Mouse (Mus musculus) heart, embryonic 16.5 days (tissue): ENCODE data around the gene Aif1. TPM values are rescaled to one million over a fixed set of nuclear protein-coding genes. Genes with fewer than 3 reads are reported as not detected.

Experiments
- ATAC-seq: fragments of 200-750 bp; cut with Nextera tagmentation; replicated peaks from 2 replicates; pipeline ENCODE4 v1.8.0; 2017; ENCODE audit warnings: moderate number of reproducible peaks; ENCODE audit not compliant: insufficient read depth, low FRiP score; ENCODE audit errors: extremely low read depth
- H3K27ac ChIP-seq: fragments of 300-500 bp; sonication (generic); 2 replicates; pipeline ENCODE4 v1.5.1; 2014; ENCODE audit warnings: mild to moderate bottlenecking, low read length, control low read depth, moderate library complexity
- H3K27me3 ChIP-seq: fragments of 300-500 bp; sonication (generic); 2 replicates; pipeline ENCODE4 v1.6.1; 2014; ENCODE audit warnings: low read length, mixed read lengths; ENCODE audit not compliant: control insufficient read depth, insufficient read depth
- H3K36me3 ChIP-seq: fragments of 300-500 bp; sonication (generic); 2 replicates; pipeline ENCODE4 v1.6.1; 2014; ENCODE audit not compliant: control insufficient read depth, insufficient read depth
- H3K4me1 ChIP-seq: fragments of 300-500 bp; sonication (generic); 2 replicates; pipeline ENCODE4 v1.6.1; 2014; ENCODE audit warnings: low read length, mixed read lengths; ENCODE audit not compliant: control insufficient read depth, insufficient read depth
- H3K4me2 ChIP-seq: fragments of 300-500 bp; sonication (generic); 2 replicates; pipeline ENCODE4 v1.6.1; 2014; ENCODE audit warnings: low read depth, mild to moderate bottlenecking, control low read depth, low read length
- H3K4me3 ChIP-seq: fragments of 300-500 bp; sonication (generic); 2 replicates; pipeline ENCODE4 v1.5.1; 2014; ENCODE audit warnings: mild to moderate bottlenecking, control low read depth, low read length
- H3K9ac ChIP-seq: fragments of 300-500 bp; sonication (generic); 2 replicates; pipeline ENCODE4 v1.6.1; 2014; ENCODE audit warnings: low read length, control low read depth
- H3K9me3 ChIP-seq: fragments of 300-500 bp; sonication (generic); replicated peaks from 2 replicates; pipeline ENCODE4 v1.6.1; 2016; ENCODE audit warnings: low read length; ENCODE audit not compliant: control insufficient read depth
- WGBS: fragments of 180-500 bp; shearing (Covaris S2); extraction: QIAGEN DNeasy Blood & Tissue Kit; methylation state at CpG from one replicate; pipeline ENCODE4 v1.1.7; 2014; 5-methylcytosine and 5-hydroxymethylcytosine counted together
- polyA plus RNA-seq: library from polyadenylated mRNA; unstranded; fragments of >200 nt; fragmentation: Nextera tagmentation; extraction: Ambion mirVana; gene quantifications from 2 replicates; pipeline ENCODE4 v1.2.1, GENCODE M21; 2015

The Aif1 gene
- polyA plus RNA-seq, 1 experiment from 2014 or later: 10.9 TPM

- 85% methylated on average over 8 of the region's 8 CpGs for whole genome bisulfite sequencing
- ATAC-seq: no peak
- Histone ChIP-seq H3K4me3 (no peak overlapping the region), H3K36me3 (peaks cover 94% of the 10 kb centered on the region), H3K4me1 (peaks cover 13% of the 10 kb centered on the region), H3K4me2 (no peak overlapping the region), H3K9me3 (no peaks in the 10 kb centered on the region), H3K27ac (no peak overlapping the region), H3K27me3 (no peaks in the 10 kb centered on the region), H3K9ac (no peak overlapping the region)
Observed at GRCm38 (mm10) chr17:35157661-35158175, 18.1 kb downstream of the Aif1 start.

DNA sequence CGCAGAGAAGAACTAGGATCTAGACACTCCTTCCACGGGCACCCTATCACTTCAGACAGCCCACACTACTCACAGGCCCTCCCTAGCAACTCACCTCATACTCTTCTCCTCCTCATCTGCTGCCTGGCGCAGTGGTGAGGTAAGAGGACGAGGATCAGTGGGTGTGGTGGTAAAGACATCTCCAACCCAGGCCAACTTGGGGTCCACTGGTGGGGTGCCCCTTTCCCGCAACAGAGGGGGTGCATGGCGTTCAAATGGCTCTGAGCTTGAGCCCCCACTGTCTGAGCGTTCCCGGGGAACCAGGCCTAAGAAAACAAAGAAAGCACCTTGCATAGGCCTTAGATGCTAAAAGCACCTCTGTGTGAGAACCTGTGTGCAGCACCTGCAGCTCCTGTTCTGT is 18.6 kb downstream of the Aif1 start:
- ATAC-seq: no peak
- Histone ChIP-seq H3K4me3 (no peak overlapping the region), H3K9ac (no peak overlapping the region), H3K27me3 (no peaks in the 10 kb centered on the region), H3K4me1 (peaks cover 8% of the 10 kb centered on the region), H3K27ac (no peak overlapping the region), H3K9me3 (no peaks in the 10 kb centered on the region), H3K36me3 (peaks cover 99% of the 10 kb centered on the region), H3K4me2 (no peak overlapping the region)
- 86% methylated on average over 8 of the region's 8 CpGs for WGBS

GRCm38 (mm10) chr17:35156461-35157200 is 19.2 kb downstream of the Aif1 start:
- Histone ChIP-seq H3K27ac (no peak overlapping the region), H3K4me2 (no peak overlapping the region), H3K36me3 (peaks cover 99% of the 10 kb centered on the region), H3K27me3 (no peaks in the 10 kb centered on the region), H3K4me1 (peaks cover 2% of the 10 kb centered on the region; the same call in 1 of the 2 replicates), H3K4me3 (no peak overlapping the region), H3K9ac (no peak overlapping the region), H3K9me3 (no peaks in the 10 kb centered on the region)
- 88% methylated on average over 33 of the region's 33 CpGs for WGBS
- no peak; the same call in 1 of the 2 replicates for ATAC-seq

DNA sequence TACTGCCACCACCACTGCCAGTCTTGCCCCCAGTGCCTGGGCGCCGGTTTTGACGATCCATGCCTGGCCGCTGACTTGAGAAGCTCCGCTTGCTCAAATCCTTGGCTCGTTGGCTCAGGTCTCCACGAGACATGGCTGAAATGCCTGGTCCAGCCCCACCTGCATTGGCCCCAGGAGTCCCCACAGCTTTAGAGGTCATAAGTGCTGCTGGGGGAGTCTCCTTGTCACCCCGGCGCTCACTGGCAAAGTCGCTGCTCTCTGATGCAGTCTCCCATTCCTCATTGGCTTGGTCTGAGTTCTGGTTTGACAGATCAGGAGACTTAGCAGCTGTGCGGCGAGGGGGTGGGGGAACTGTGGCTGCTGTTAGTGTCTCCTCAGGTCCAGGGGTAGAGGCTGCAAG is 20.4 kb downstream of the Aif1 start:
- H3K4me3 ChIP-seq: no peak overlapping the region
- 87% methylated on average over 12 of the region's 12 CpGs for WGBS
- no peak for ATAC-seq
- no peak overlapping the region for H3K9ac ChIP-seq
- no peak overlapping the region for H3K4me2 ChIP-seq
- no peaks in the 10 kb centered on the region for H3K27me3 ChIP-seq
- no peak overlapping the region for H3K27ac ChIP-seq
- peaks cover 98% of the 10 kb centered on the region for H3K36me3 ChIP-seq
- no peaks in the 10 kb centered on the region for H3K9me3 ChIP-seq
- H3K4me1 ChIP-seq: no peaks in the 10 kb centered on the region

GRCm38 (mm10) chr17:35154616-35155015 is 21.3 kb downstream of the Aif1 start:
- H3K9ac ChIP-seq: no peak overlapping the region
- peaks cover 98% of the 10 kb centered on the region for H3K36me3 ChIP-seq
- no peaks in the 10 kb centered on the region for H3K9me3 ChIP-seq
- ATAC-seq: no peak
- no peaks in the 10 kb centered on the region for H3K27me3 ChIP-seq
- H3K4me2 ChIP-seq: no peak overlapping the region
- H3K27ac ChIP-seq: no peak overlapping the region
- H3K4me3 ChIP-seq: no peak overlapping the region
- 74% methylated on average over 7 of the region's 7 CpGs for WGBS
- no peaks in the 10 kb centered on the region for H3K4me1 ChIP-seq

GRCm38 (mm10) chr17:35153931-35154330 is 21.9 kb downstream of the Aif1 start:
- 87% methylated on average over 4 of the region's 4 CpGs for WGBS
- Histone ChIP-seq H3K9ac (no peak overlapping the region), H3K4me2 (no peak overlapping the region), H3K36me3 (peaks cover 98% of the 10 kb centered on the region), H3K9me3 (no peaks in the 10 kb centered on the region), H3K27me3 (no peaks in the 10 kb centered on the region), H3K4me1 (no peaks in the 10 kb centered on the region), H3K4me3 (no peak overlapping the region), H3K27ac (no peak overlapping the region)
- no peak for ATAC-seq

- no peak overlapping the region for H3K4me3 ChIP-seq
- H3K27ac ChIP-seq: no peak overlapping the region
- H3K27me3 ChIP-seq: no peaks in the 10 kb centered on the region
- ATAC-seq: no peak
- no peak overlapping the region for H3K4me2 ChIP-seq
- H3K9ac ChIP-seq: no peak overlapping the region
- peaks cover 96% of the 10 kb centered on the region for H3K36me3 ChIP-seq
- no peaks in the 10 kb centered on the region for H3K4me1 ChIP-seq
- WGBS: 72% methylated on average over 9 of the region's 9 CpGs
- no peaks in the 10 kb centered on the region for H3K9me3 ChIP-seq
Observed at GRCm38 (mm10) chr17:35153077-35153476, 22.8 kb downstream of the Aif1 start.

- H3K27me3 ChIP-seq: no peaks in the 10 kb centered on the region
- H3K36me3 ChIP-seq: peaks cover 90% of the 10 kb centered on the region
- no peak for ATAC-seq
- H3K4me3 ChIP-seq: no peak overlapping the region
- H3K9me3 ChIP-seq: no peaks in the 10 kb centered on the region
- WGBS: 94% methylated on average over 4 of the region's 4 CpGs
- H3K27ac ChIP-seq: no peak overlapping the region
- no peaks in the 10 kb centered on the region for H3K4me1 ChIP-seq
- no peak overlapping the region for H3K9ac ChIP-seq
- no peak overlapping the region for H3K4me2 ChIP-seq
Observed at GRCm38 (mm10) chr17:35152121-35152520, 23.7 kb downstream of the Aif1 start.

GRCm38 (mm10) chr17:35147922-35148639 is 27.8 kb downstream of the Aif1 start:
- Histone ChIP-seq H3K9ac (no peak overlapping the region), H3K36me3 (peaks cover 81% of the 10 kb centered on the region), H3K27ac (no peak overlapping the region), H3K4me1 (no peaks in the 10 kb centered on the region), H3K4me3 (no peak overlapping the region), H3K27me3 (no peaks in the 10 kb centered on the region), H3K9me3 (no peaks in the 10 kb centered on the region), H3K4me2 (no peak overlapping the region)
- 61% methylated on average over 5 of the region's 5 CpGs for WGBS
- ATAC-seq: no peak
